Mouse (Mus musculus) intestine, postnatal 0 days (tissue): ENCODE measurements at regions not wholly inside any gene's neighbourhood (a gene's known extent, or its start where the extent isn't known, plus 50 kb on each side); places are given as distances from the start of the nearest gene placed in this dataset.

Experiments
- ATAC-seq: fragments of 200-750 bp; cut with Nextera tagmentation; 2 replicates; pipeline ENCODE4 v1.8.0; 2017; ENCODE audit warnings: mild to moderate bottlenecking, moderate TSS enrichment, moderate library complexity
- H3K27ac ChIP-seq: fragments of 300-500 bp; sonication (generic); 2 replicates; pipeline ENCODE4 v1.5.1; 2014; ENCODE audit warnings: mild to moderate bottlenecking, low read depth, low read length, moderate library complexity
- H3K27me3 ChIP-seq: fragments of 300-500 bp; sonication (generic); replicated peaks from 2 replicates; pipeline ENCODE4 v1.6.1; 2014; ENCODE audit warnings: low read length, mixed read lengths; ENCODE audit not compliant: control insufficient read depth, insufficient read depth
- H3K36me3 ChIP-seq: fragments of 300-500 bp; sonication (generic); 2 replicates; pipeline ENCODE4 v1.6.1; 2014; ENCODE audit warnings: mild to moderate bottlenecking, moderate library complexity; ENCODE audit not compliant: control insufficient read depth, insufficient read depth
- H3K4me1 ChIP-seq: fragments of 300-500 bp; sonication (generic); replicated peaks from 2 replicates; pipeline ENCODE4 v1.6.1; 2014; ENCODE audit warnings: antibody characterized with exemption, low read length, mixed read lengths; ENCODE audit not compliant: control insufficient read depth, insufficient read depth
- H3K4me2 ChIP-seq: fragments of 300-500 bp; sonication (generic); replicated peaks from 2 replicates; pipeline ENCODE4 v1.6.1; 2014; ENCODE audit warnings: low read depth, mild to moderate bottlenecking, moderate library complexity
- H3K4me3 ChIP-seq: fragments of 300-500 bp; sonication (generic); 2 replicates; pipeline ENCODE4 v1.5.1; 2014; ENCODE audit warnings: low read depth, low read length
- H3K9ac ChIP-seq: fragments of 300-500 bp; sonication (generic); 2 replicates; pipeline ENCODE4 v1.6.1; 2014; ENCODE audit warnings: mild to moderate bottlenecking, low read depth, low read length
- H3K9me3 ChIP-seq: fragments of 300-500 bp; sonication (generic); 2 replicates; pipeline ENCODE4 v1.6.1; 2016; ENCODE audit warnings: mixed run types; ENCODE audit not compliant: control insufficient read depth
- CTCF ChIP-seq: sonication (generic); IDR thresholded peaks from 2 replicates; pipeline ENCODE4 v1.5.1; 2016; ENCODE audit warnings: low read depth, mild to moderate bottlenecking, control low read depth, antibody characterized with exemption, moderate library complexity
- whole genome bisulfite sequencing: fragments of 180-500 bp; shearing (Covaris S2); extraction: QIAGEN DNeasy Blood & Tissue Kit; methylation state at CpG from one replicate; pipeline ENCODE4 v1.1.7; 2014; 5-methylcytosine and 5-hydroxymethylcytosine counted together

- H3K9ac ChIP-seq = no peak overlapping the region
- no peaks in the 10 kb centered on the region for H3K9me3 ChIP-seq
- no peak overlapping the region for H3K4me2 ChIP-seq
- H3K4me1 ChIP-seq = no peaks in the 10 kb centered on the region
- H3K27me3 ChIP-seq = no peaks in the 10 kb centered on the region
- H3K36me3 ChIP-seq = no peaks in the 10 kb centered on the region
- no peak overlapping the region for H3K4me3 ChIP-seq
- 80% methylated on average over 2 of the region's 2 CpGs for WGBS
- no peak overlapping the region for H3K27ac ChIP-seq
- no peak for TF ChIP-seq CTCF
- ATAC-seq = no peak
These were observed 412.3 kb upstream of the Tmpo start for GRCm38 (mm10) chr10:91593378-91593777.

GRCm38 (mm10) chr10:91591845-91592244 is 410.7 kb upstream of the Tmpo start:
- no peaks in the 10 kb centered on the region for H3K36me3 ChIP-seq
- H3K9ac ChIP-seq = no peak overlapping the region
- no peaks in the 10 kb centered on the region for H3K9me3 ChIP-seq
- WGBS = 75% methylated on average over 10 of the region's 10 CpGs
- no peak overlapping the region for H3K4me3 ChIP-seq
- no peak for TF ChIP-seq CTCF
- H3K4me2 ChIP-seq = no peak overlapping the region
- H3K4me1 ChIP-seq = no peaks in the 10 kb centered on the region
- H3K27me3 ChIP-seq = no peaks in the 10 kb centered on the region
- no peak for ATAC-seq
- H3K27ac ChIP-seq = no peak overlapping the region

GRCm38 (mm10) chr10:91591398-91591811 is 410.3 kb upstream of the Tmpo start:
- Histone ChIP-seq H3K9me3 (no peaks in the 10 kb centered on the region), H3K36me3 (no peaks in the 10 kb centered on the region), H3K27ac (no peak overlapping the region), H3K4me3 (no peak overlapping the region), H3K4me1 (no peaks in the 10 kb centered on the region), H3K27me3 (no peaks in the 10 kb centered on the region), H3K4me2 (no peak overlapping the region), H3K9ac (no peak overlapping the region)
- WGBS = 64% methylated on average over 3 of the region's 3 CpGs
- no peak for ATAC-seq
- no peak for TF ChIP-seq CTCF

GRCm38 (mm10) chr10:91583204-91583603 is 402.1 kb upstream of the Tmpo start:
- ATAC-seq = no peak
- no peak for TF ChIP-seq CTCF
- WGBS = 78% methylated on average over 3 of the region's 3 CpGs
- Histone ChIP-seq H3K27ac (no peak overlapping the region), H3K4me2 (no peak overlapping the region), H3K4me3 (no peak overlapping the region), H3K9me3 (no peaks in the 10 kb centered on the region), H3K27me3 (no peaks in the 10 kb centered on the region), H3K9ac (no peak overlapping the region), H3K36me3 (no peaks in the 10 kb centered on the region), H3K4me1 (no peaks in the 10 kb centered on the region)

- Histone ChIP-seq H3K4me2 (no peak overlapping the region), H3K4me1 (no peaks in the 10 kb centered on the region), H3K9me3 (no peaks in the 10 kb centered on the region), H3K9ac (no peak overlapping the region), H3K27me3 (no peaks in the 10 kb centered on the region), H3K4me3 (no peak overlapping the region), H3K27ac (no peak overlapping the region), H3K36me3 (no peaks in the 10 kb centered on the region)
- TF ChIP-seq CTCF = no peak
- 65% methylated on average over 11 of the region's 11 CpGs for WGBS
- ATAC-seq = no peak
These were observed 399.8 kb upstream of the Tmpo start for GRCm38 (mm10) chr10:91580959-91581358.

GRCm38 (mm10) chr10:91575323-91576064 is 394.4 kb upstream of the Tmpo start:
- WGBS = 72% methylated on average over 17 of the region's 17 CpGs
- H3K27me3 ChIP-seq = no peaks in the 10 kb centered on the region
- H3K4me2 ChIP-seq = no peak overlapping the region
- H3K36me3 ChIP-seq = no peaks in the 10 kb centered on the region
- TF ChIP-seq CTCF = no peak
- H3K9me3 ChIP-seq = no peaks in the 10 kb centered on the region
- no peak overlapping the region for H3K9ac ChIP-seq
- ATAC-seq = no peak
- no peak overlapping the region for H3K27ac ChIP-seq
- H3K4me3 ChIP-seq = no peak overlapping the region
- no peaks in the 10 kb centered on the region for H3K4me1 ChIP-seq
